Mouse (Mus musculus): ENCODE measurements at regions not wholly inside any gene's neighbourhood (a gene's known extent, or its start where the extent isn't known, plus 50 kb on each side); places are given as distances from the start of the nearest gene placed in this dataset.

GRCm38 (mm10) chr8:109012655-109013054, 481.2 kb upstream of the Pmfbp1 start:
- no peak for DNase-seq

GRCm38 (mm10) chr8:109013577-109013976, 480.2 kb upstream of the Pmfbp1 start:
- no peak for DNase-seq

- peak in 1 of 2 experiments; percentile 53 for DNase-seq
Observed at GRCm38 (mm10) chr8:109014746-109015145, 479.1 kb upstream of the Pmfbp1 start.

GRCm38 (mm10) chr8:109019565-109019964, 474.3 kb upstream of the Pmfbp1 start:
- DNase-seq: no peak

GRCm38 (mm10) chr8:109020102-109020501, 473.7 kb upstream of the Pmfbp1 start:
- DNase-seq: no peak

- no peak for DNase-seq
Observed at GRCm38 (mm10) chr8:109027923-109028322, 465.9 kb upstream of the Pmfbp1 start.

- no peak for DNase-seq
Observed at GRCm38 (mm10) chr8:109053608-109054007, 440.2 kb upstream of the Pmfbp1 start.

- no peak for DNase-seq
Observed at GRCm38 (mm10) chr8:109059152-109059551, 434.7 kb upstream of the Pmfbp1 start.

GRCm38 (mm10) chr8:109062376-109062775, 431.5 kb upstream of the Pmfbp1 start:
- no peak for DNase-seq

- no peak for DNase-seq
Observed at GRCm38 (mm10) chr8:109073715-109074114, 420.1 kb upstream of the Pmfbp1 start.

- DNase-seq: peak in 1 of 2 experiments; percentile 2
Observed at GRCm38 (mm10) chr8:109075006-109075405, 418.8 kb upstream of the Pmfbp1 start.

GRCm38 (mm10) chr8:109079223-109079622, 414.6 kb upstream of the Pmfbp1 start:
- DNase-seq: peak; percentile 28 to 47

- DNase-seq: peak in 1 of 2 experiments; percentile 24
Observed at GRCm38 (mm10) chr8:109081295-109081694, 412.5 kb upstream of the Pmfbp1 start.

- DNase-seq: peak; percentile 1 to 24
Observed at GRCm38 (mm10) chr8:109085134-109085533, 408.7 kb upstream of the Pmfbp1 start.

GRCm38 (mm10) chr8:109087781-109088180, 406.0 kb upstream of the Pmfbp1 start:
- no peak for DNase-seq

- DNase-seq: no peak
Observed at GRCm38 (mm10) chr8:109099671-109100070, 394.2 kb upstream of the Pmfbp1 start.

- DNase-seq: peak; percentile 40 to 70
Observed at GRCm38 (mm10) chr8:109101416-109101815, 392.4 kb upstream of the Pmfbp1 start.

GRCm38 (mm10) chr8:109104798-109105326, 389.0 kb upstream of the Pmfbp1 start:
- DNase-seq: no peak

GRCm38 (mm10) chr8:109105693-109106092, 388.1 kb upstream of the Pmfbp1 start:
- peak in 1 of 2 experiments; percentile 1 for DNase-seq

- no peak for DNase-seq
Observed at GRCm38 (mm10) chr8:109106971-109107370, 386.9 kb upstream of the Pmfbp1 start.

GRCm38 (mm10) chr8:109107762-109108161, 386.1 kb upstream of the Pmfbp1 start:
- peak; percentile 3 to 4 for DNase-seq

GRCm38 (mm10) chr8:109109390-109109789, 384.4 kb upstream of the Pmfbp1 start:
- DNase-seq: no peak

- DNase-seq: no peak
Observed at GRCm38 (mm10) chr8:109121776-109122175, 372.1 kb upstream of the Pmfbp1 start.

GRCm38 (mm10) chr8:109142495-109143158, 351.2 kb upstream of the Pmfbp1 start:
- no peak for DNase-seq

GRCm38 (mm10) chr8:109151711-109152110, 342.1 kb upstream of the Pmfbp1 start:
- no peak for DNase-seq
